9 mouse cellular contexts compared by ENCODE assay signal in genomic region chr10:5639112-5639511, GRCm38 (mm10). TPM values are rescaled to one million over a fixed set of nuclear protein-coding genes. Genes with fewer than 3 reads are reported as not detected.
DNase-seq lines count a peak whose midpoint lies in the region; ATAC-seq and TF ChIP-seq lines count a peak whose summit lies in the region.
"Had no signal": no experiment of that assay in that cellular context is flagged by ENCODE, and none has a peak within 500 bp of the region (broad histone marks: within the 10 kb centered on the region; RNA-seq: fewer than 3 reads in every experiment).

Gene Vip (plus strand): TSS chr10:5639218.

- H3K36me3 ChIP-seq in midbrain, postnatal 0 days (ENCODE audit: insufficient read depth, low read length), result no peaks in the 10 kb centered on the region
- H3K36me3 ChIP-seq: limb, embryonic 12.5 days had no signal

- H3K27ac ChIP-seq in midbrain, postnatal 0 days (ENCODE audit: low read depth, low read length), result no peak within 1 kb of the TSS
- H3K27ac ChIP-seq: limb, embryonic 12.5 days had no signal

- WGBS in midbrain, postnatal 0 days, result 33% methylated on average over 8 of the region's 8 CpGs

- no peaks in the 10 kb centered on the region for H3K27me3 ChIP-seq in midbrain, postnatal 0 days (ENCODE audit: insufficient read depth, low read length)
- H3K27me3 ChIP-seq: limb, embryonic 12.5 days had no signal

- TF ChIP-seq CTCF in midbrain, postnatal 0 days (IDR thresholded peaks at IDR 0.05), result no peak

- H3K4me1 ChIP-seq in midbrain, postnatal 0 days (ENCODE audit: insufficient read depth, low read length), result no peaks in the 10 kb centered on the region
- H3K4me1 ChIP-seq: limb, embryonic 12.5 days had no signal

- H3K4me3 ChIP-seq in midbrain, postnatal 0 days (ENCODE audit: low read depth, low read length), result no peak within 1 kb of the TSS
- H3K4me3 ChIP-seq: limb, embryonic 12.5 days had no signal

- DNase-seq in kidney, postnatal 14 days, result peak; percentile 35
- no peak for DNase-seq in kidney, adult 11 months
- peak; percentile 29 for DNase-seq in Muller cell, postnatal 12 days (ENCODE audit: inconsistent ontology term)
- no peak for DNase-seq in left cerebral cortex, postnatal 14 days (ENCODE audit: low spot score in 2 of 2)
- DNase-seq in natural killer cell, adult 2 months (ENCODE audit: low spot score in 2 of 2), result no peak
- DNase-seq in midbrain, postnatal 0 days (ENCODE audit: low spot score), result no peak
- DNase-seq in cerebellum, adult 8-10 months, result no peak

- H3K9ac ChIP-seq in midbrain, postnatal 0 days (replicated peaks; ENCODE audit: low read length, poor library complexity, severe bottlenecking), result no peak within 1 kb of the TSS
- H3K9ac ChIP-seq: limb, embryonic 12.5 days had no signal

- ATAC-seq in common myeloid progenitor, adult 5-6 weeks (replicated peaks; ENCODE audit: low read depth, poor library complexity, severe bottlenecking), result peak; percentile 87
- ATAC-seq in midbrain, postnatal 0 days (ENCODE audit: low FRiP score), result no peak

- H3K4me2 ChIP-seq in midbrain, postnatal 0 days (ENCODE audit: low read depth, low read length, poor library complexity, severe bottlenecking), result no peak within 1 kb of the TSS
- H3K4me2 ChIP-seq: limb, embryonic 12.5 days had no signal

- intact Hi-C loops in left cerebral cortex, postnatal 14 days (cut with DNase I), result loop anchor here (5.0 kb wide), 1 partner anchor 37 kb away; no protein-coding TSS in a partner anchor

- H3K9me3 ChIP-seq in midbrain, postnatal 0 days (ENCODE audit: low read length), result no peaks in the 10 kb centered on the region
- H3K9me3 ChIP-seq: limb, embryonic 12.5 days had no signal

RNA-seq across cellular contexts. Expression of gene Vip, which starts in this region (rescaled TPM):
- total RNA-seq in common myeloid progenitor, adult 5-6 weeks (2017), result not detected in 2 replicates
- total RNA-seq in left cerebral cortex, postnatal 14 days (2021), result 10 to 100 TPM; 41.3 to 50.5 TPM
- 1.4 TPM in 1 of 2 replicates, not detected in the other for total RNA-seq in midbrain, postnatal 0 days (2014; rRNA removed)
- 0.88 and 1.9 TPM in 2 replicates for polyA plus RNA-seq in midbrain, postnatal 0 days (2015; fragmentation: Nextera tagmentation; extraction: Ambion mirVana)
- polyA plus RNA-seq: limb, embryonic 12.5 days had no signal

Comparison
In these comparisons a context has a peak if more than half of its experiments do, and no peak if none do; other contexts are left out.
1. RNA of gene Vip (total RNA-seq): 41.3 to 50.5 TPM in left cerebral cortex, postnatal 14 days; 1.4 TPM in midbrain, postnatal 0 days and not detected in common myeloid progenitor, adult 5-6 weeks; every median in the first group is over 10 times any median in the second.
2. DNase-seq: peak in kidney, postnatal 14 days (single experiment) and Muller cell, postnatal 12 days (single experiment); none in kidney, adult 11 months (single experiment), left cerebral cortex, postnatal 14 days (0 of 2), natural killer cell, adult 2 months (0 of 2), midbrain, postnatal 0 days (single experiment) and cerebellum, adult 8-10 months (single experiment).
3. Peak in ATAC-seq in common myeloid progenitor, adult 5-6 weeks; RNA of the gene not detected or under 1 TPM.